In the genomic region with DNA sequence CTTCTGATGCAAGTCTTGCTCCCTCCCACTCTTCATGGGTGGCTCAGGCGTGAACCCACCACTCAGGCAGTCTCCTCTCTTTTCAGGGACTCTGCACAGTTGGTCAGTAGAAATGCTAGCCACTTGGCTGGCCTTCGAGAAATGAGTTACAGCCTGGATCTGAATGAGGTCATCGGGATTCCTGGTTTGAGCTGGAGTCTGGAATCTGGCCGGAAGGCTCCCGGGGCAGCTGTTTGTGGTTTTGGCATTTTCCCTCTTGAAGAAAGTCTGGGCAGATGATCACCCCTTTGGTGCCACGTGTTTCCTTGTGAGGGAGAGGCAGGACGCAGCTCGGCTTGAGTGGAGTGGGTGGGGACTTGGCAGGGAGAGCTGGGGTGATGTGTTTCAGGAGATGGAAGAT, we compare ENCODE assay signal across 9 mouse cellular contexts. TPM values are rescaled to one million over a fixed set of nuclear protein-coding genes. Genes with fewer than 3 reads are reported as not detected.
DNase-seq lines count a peak whose midpoint lies in the region; ATAC-seq lines count a peak whose summit lies in the region.
"Had no signal": no experiment of that assay in that cellular context is flagged by ENCODE, and none has a peak within 500 bp of the region (broad histone marks: within the 10 kb centered on the region; RNA-seq: fewer than 3 reads in every experiment).

No protein-coding gene starts in this region.

- 0 out of 2 replicates have a peak, but pooled peaks cover 2% of the 10 kb centered on the region for H3K27me3 ChIP-seq in midbrain, embryonic 13.5 days

- 71% methylated on average over 8 of the region's 8 CpGs for WGBS in midbrain, embryonic 13.5 days

- no peak overlapping the region for H3K9ac ChIP-seq in midbrain, embryonic 13.5 days (replicated peaks)

- no peak overlapping the region for H3K4me3 ChIP-seq in midbrain, embryonic 13.5 days (replicated peaks)

- no peak for ATAC-seq in midbrain, embryonic 13.5 days

- no peaks in the 10 kb centered on the region for H3K4me1 ChIP-seq in midbrain, embryonic 13.5 days (replicated peaks)

- DNase-seq in layer of hippocampus, postnatal 10 days (ENCODE audit: low spot score in 2 of 2): peak; percentile 15 to 22
- no peak for DNase-seq in layer of hippocampus, adult 11-12 months (ENCODE audit: low spot score)
- peak; percentile 92 to 93 for DNase-seq in adrenal gland, postnatal 36 days
- peak; percentile 81 to 83 for DNase-seq in heart, adult 9 months (ENCODE audit: low spot score in 2 of 2)
- peak; percentile 90 for DNase-seq in kidney, postnatal 14 days
- DNase-seq in mesoderm, embryonic 11.5 days (ENCODE audit: low read depth, low spot score): peak; percentile 83
- DNase-seq in thymus, postnatal 14 days: no peak

- H3K27ac ChIP-seq in midbrain, embryonic 13.5 days: no peak overlapping the region

- H3K36me3 ChIP-seq in midbrain, embryonic 13.5 days: no peaks in the 10 kb centered on the region
- H3K36me3 ChIP-seq: G1E had no signal

- H3K4me2 ChIP-seq in midbrain, embryonic 13.5 days (replicated peaks): no peak overlapping the region

- no peaks in the 10 kb centered on the region for H3K9me3 ChIP-seq in midbrain, embryonic 13.5 days
- H3K9me3 ChIP-seq: G1E had no signal

RNA-seq across cellular contexts. Expression of gene Hoxb1, which starts 48.0 kb away (rescaled TPM):
- not detected for total RNA-seq in layer of hippocampus, postnatal 10 days (2021)
- total RNA-seq in adrenal gland, postnatal 36 days (2021): not detected
- polyA plus RNA-seq in midbrain, embryonic 13.5 days (2015; fragmentation: Nextera tagmentation; extraction: Ambion mirVana): not detected in 2 replicates
- polyA plus RNA-seq: G1E had no signal

RNA-seq across cellular contexts. Expression of gene Skap1, which starts 50.9 kb away (rescaled TPM):
- total RNA-seq in layer of hippocampus, postnatal 10 days (2021): 1 to 10 TPM; 1.4 to 2.0 TPM
- total RNA-seq in adrenal gland, postnatal 36 days (2021): 1 to 10 TPM; 7.5 to 8.2 TPM
- polyA plus RNA-seq in midbrain, embryonic 13.5 days (2015; fragmentation: Nextera tagmentation; extraction: Ambion mirVana): 3.4 and 4.0 TPM in 2 replicates
- polyA plus RNA-seq: G1E had no signal

Comparison
In these comparisons a context has a peak if more than half of its experiments do, and no peak if none do; other contexts are left out.
1. DNase-seq: peak in layer of hippocampus, postnatal 10 days (2 of 2), adrenal gland, postnatal 36 days (2 of 2), heart, adult 9 months (2 of 2), kidney, postnatal 14 days (single experiment) and mesoderm, embryonic 11.5 days (single experiment); none in layer of hippocampus, adult 11-12 months (single experiment) and thymus, postnatal 14 days (single experiment).